Mouse (Mus musculus): ENCODE measurements around the gene Lingo3. TPM values are rescaled to one million over a fixed set of nuclear protein-coding genes. Genes with fewer than 3 reads are reported as not detected.

The Lingo3 gene
- polyA plus RNA-seq, 1 experiment from 2014 or later, result not detected

DNA sequence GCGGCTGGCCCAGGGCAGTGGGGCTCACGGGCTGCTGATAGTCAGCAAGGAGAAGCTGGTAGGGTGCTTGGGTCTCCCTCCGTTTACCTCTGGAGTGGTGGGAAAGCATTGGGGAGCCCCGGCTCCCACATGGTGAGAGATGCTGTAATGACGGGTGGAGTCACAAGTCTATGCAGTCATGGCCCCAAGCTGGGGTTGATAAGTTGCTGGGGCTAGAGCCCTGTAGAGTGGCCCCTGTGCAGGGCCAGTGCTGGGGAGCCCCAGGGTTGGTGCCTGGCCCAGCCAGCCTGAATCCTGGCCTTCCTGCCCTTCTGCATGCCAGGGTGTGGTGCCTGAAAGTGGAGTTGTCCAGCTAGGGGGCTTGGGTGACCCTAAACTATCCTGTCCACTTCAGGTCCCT lies 18.5 kb upstream of the Lingo3 start:
- Histone ChIP-seq H3K9ac (peak overlapping the region; percentile 50; the same call in 1 of the 2 replicates), H3K4me2 (peak overlapping the region; percentile 55)

DNA sequence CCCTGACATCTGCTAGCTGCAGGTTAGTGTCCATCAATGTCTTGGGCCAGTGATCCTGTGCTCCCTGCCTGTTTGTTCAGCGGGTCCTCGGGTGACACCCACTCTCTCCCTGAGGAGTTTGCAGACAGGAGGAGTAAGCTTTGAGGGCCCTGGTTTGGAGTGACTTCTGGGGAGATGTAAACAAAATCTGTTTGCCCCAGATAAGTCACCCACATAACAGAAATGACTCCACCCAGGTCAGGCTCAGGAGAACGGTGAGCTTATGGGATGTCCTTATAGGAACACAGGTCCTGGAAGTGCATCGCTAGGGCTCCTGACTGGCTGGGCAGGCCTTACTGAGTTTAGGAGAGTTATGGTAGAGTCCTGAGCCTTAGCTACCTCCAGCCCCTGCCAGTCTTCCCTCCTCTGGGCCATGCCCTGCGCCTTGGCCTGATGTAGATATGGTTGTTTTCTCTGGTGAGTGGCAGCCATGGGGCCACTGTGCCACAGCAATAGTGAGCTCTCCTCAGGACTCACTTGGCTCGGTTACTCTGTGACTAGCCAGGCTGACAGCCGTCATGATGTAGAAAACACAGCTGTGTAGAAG lies 14.6 kb upstream of the Lingo3 start:
- peak overlapping the region; percentile 96 for H3K4me3 ChIP-seq (replicated peaks)
- H3K27me3 ChIP-seq, result no peaks in the 10 kb centered on the region
- peak; percentile 86 for ATAC-seq (ENCODE audit: insufficient read depth)
- peaks cover 94% of the 10 kb centered on the region for H3K4me1 ChIP-seq (replicated peaks)
- H3K9ac ChIP-seq, result peak overlapping the region; percentile 95
- peaks cover 35% of the 10 kb centered on the region for H3K36me3 ChIP-seq (replicated peaks)
- H3K9me3 ChIP-seq (replicated peaks), result no peaks in the 10 kb centered on the region
- H3K4me2 ChIP-seq, result peak overlapping the region; percentile 93
- 15% methylated on average over 7 of the region's 7 CpGs for WGBS (ENCODE audit: insufficient replicate concordance)
- peak overlapping the region; percentile 99 for H3K27ac ChIP-seq (replicated peaks)

More for the DNA sequence above, 18.5 kb upstream of the Lingo3 start:
- Histone ChIP-seq H3K4me3 (replicated peaks) (peak overlapping the region; percentile 20), H3K4me1 (replicated peaks) (peaks cover 71% of the 10 kb centered on the region), H3K36me3 (replicated peaks) (peaks cover 70% of the 10 kb centered on the region), H3K27me3 (no peaks in the 10 kb centered on the region), H3K27ac (replicated peaks) (peak overlapping the region; percentile 90), H3K9me3 (replicated peaks) (no peaks in the 10 kb centered on the region)
- peak; percentile 19; the same call in 1 of the 2 replicates for ATAC-seq (ENCODE audit: insufficient read depth)
- 65% methylated on average over 5 of the region's 5 CpGs for WGBS (ENCODE audit: insufficient replicate concordance)

DNA sequence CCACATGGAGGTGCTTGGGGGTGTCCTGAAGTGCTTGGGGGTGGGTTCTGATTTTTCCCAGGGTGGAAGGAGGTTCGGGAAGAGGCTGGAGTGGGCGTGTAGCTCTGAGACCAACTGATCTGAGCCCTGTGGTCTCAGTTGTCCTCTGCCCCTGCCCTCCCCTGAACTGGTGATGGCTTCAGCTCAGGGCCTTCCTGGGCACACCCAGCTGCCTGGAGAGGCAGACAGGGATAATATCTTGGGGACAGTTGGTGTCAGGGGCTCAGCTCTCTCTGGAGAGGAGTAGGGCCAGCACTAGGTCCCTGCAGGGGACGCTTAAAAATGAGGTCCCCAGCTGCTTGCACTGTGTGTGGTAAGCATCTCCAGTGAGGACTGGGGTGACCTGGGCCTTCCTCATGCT lies 14.0 kb upstream of the Lingo3 start:
- Histone ChIP-seq H3K4me1 (replicated peaks) (peaks cover 93% of the 10 kb centered on the region), H3K9me3 (replicated peaks) (no peaks in the 10 kb centered on the region), H3K4me2 (peak overlapping the region; percentile 93), H3K27me3 (no peaks in the 10 kb centered on the region), H3K36me3 (replicated peaks) (peaks cover 35% of the 10 kb centered on the region), H3K4me3 (replicated peaks) (peak overlapping the region; percentile 96), H3K9ac (peak overlapping the region; percentile 95), H3K27ac (replicated peaks) (peak overlapping the region; percentile 99)
- WGBS (ENCODE audit: insufficient replicate concordance), result 19% methylated on average over 3 of the region's 3 CpGs
- peak; percentile 80 for ATAC-seq (ENCODE audit: insufficient read depth)

DNA sequence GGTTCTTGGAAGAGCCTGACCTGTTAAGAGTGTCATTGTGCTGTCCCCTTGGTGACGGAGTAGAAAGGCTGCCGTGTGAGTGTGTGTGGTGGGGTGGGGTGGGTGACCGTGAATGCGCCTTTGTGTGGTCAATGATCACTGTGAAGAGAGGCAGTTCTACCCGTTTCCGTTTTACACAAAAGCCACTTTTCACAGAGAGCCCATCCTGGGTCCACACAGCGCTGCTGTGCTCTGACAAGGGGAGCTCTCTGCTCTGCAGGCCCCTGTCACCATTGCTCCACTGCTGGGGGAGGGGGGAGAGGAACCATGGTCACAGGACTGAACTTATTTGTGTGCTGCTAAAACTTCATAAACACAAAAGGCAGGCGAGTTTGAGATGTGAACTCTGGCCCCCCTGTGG lies 13.5 kb upstream of the Lingo3 start:
- H3K4me1 ChIP-seq (replicated peaks), result peaks cover 91% of the 10 kb centered on the region

DNA sequence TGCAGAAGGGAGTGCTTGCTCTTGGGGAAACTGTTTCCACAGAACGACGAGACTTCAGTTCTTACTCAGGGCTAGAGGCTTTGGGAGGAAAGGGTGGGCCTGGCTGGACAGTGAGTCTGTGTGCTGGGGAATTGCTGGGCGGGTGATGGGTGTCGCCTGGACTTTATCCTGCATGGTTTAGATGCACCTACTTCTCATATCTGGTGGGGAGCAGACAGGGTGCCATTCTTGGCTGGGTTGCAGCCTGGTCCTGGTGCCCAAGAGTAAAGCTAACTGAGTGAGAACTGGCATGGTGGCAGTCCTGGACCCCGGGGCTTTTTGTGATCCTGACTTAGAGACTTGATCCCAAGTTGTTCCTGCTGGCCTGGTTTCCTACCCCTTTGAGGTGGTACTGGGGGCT lies 13.1 kb upstream of the Lingo3 start:
- peak overlapping the region; percentile 96 for H3K4me3 ChIP-seq (replicated peaks)
- peaks cover 33% of the 10 kb centered on the region for H3K36me3 ChIP-seq (replicated peaks)
- peak overlapping the region; percentile 99 for H3K27ac ChIP-seq (replicated peaks)
- H3K27me3 ChIP-seq, result no peaks in the 10 kb centered on the region
- peaks cover 91% of the 10 kb centered on the region for H3K4me1 ChIP-seq (replicated peaks)
- H3K4me2 ChIP-seq, result peak overlapping the region; percentile 93
- H3K9me3 ChIP-seq (replicated peaks), result no peaks in the 10 kb centered on the region
- WGBS (ENCODE audit: insufficient replicate concordance), result 31% methylated on average over 5 of the region's 5 CpGs
- H3K9ac ChIP-seq, result peak overlapping the region; percentile 95
- ATAC-seq (ENCODE audit: insufficient read depth), result peak; percentile 32

More for the DNA sequence above, 13.5 kb upstream of the Lingo3 start:
- H3K9ac ChIP-seq, result peak overlapping the region; percentile 95
- no peak for ATAC-seq (ENCODE audit: insufficient read depth)
- peak overlapping the region; percentile 99 for H3K27ac ChIP-seq (replicated peaks)
- H3K9me3 ChIP-seq (replicated peaks), result no peaks in the 10 kb centered on the region
- peak overlapping the region; percentile 93 for H3K4me2 ChIP-seq
- peak overlapping the region; percentile 96 for H3K4me3 ChIP-seq (replicated peaks)
- 28% methylated on average over 8 of the region's 8 CpGs for WGBS (ENCODE audit: insufficient replicate concordance)
- H3K27me3 ChIP-seq, result no peaks in the 10 kb centered on the region
- H3K36me3 ChIP-seq (replicated peaks), result peaks cover 33% of the 10 kb centered on the region

DNA sequence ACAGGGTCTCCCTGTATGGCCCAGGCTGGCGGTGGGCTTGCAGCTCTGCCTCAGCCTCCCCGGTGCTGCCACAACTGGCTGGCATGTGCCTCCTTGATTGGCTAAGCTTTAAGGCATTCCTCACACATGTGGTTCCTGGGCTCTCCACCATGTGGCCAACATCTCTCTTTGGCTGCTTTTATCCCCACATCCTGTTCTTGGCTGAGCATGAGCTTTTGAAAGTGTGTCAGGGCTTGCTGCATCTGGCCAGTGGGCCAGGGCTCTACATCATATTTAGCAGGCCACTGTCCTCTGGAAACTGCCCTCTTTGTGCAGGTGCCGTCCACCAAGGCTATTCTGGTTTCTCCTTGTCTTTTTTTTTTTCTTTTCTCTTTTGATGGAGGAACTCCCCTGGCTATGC lies 12.4 kb upstream of the Lingo3 start:
- Histone ChIP-seq H3K4me2 (peak overlapping the region; percentile 93), H3K27me3 (no peaks in the 10 kb centered on the region), H3K36me3 (replicated peaks) (peaks cover 33% of the 10 kb centered on the region), H3K4me3 (replicated peaks) (peak overlapping the region; percentile 96), H3K9me3 (replicated peaks) (no peaks in the 10 kb centered on the region), H3K27ac (replicated peaks) (peak overlapping the region; percentile 99), H3K4me1 (replicated peaks) (peaks cover 84% of the 10 kb centered on the region), H3K9ac (peak overlapping the region; percentile 95)
- 30% methylated on average over 3 of the region's 3 CpGs for WGBS (ENCODE audit: insufficient replicate concordance)
- no peak for ATAC-seq (ENCODE audit: insufficient read depth)

DNA sequence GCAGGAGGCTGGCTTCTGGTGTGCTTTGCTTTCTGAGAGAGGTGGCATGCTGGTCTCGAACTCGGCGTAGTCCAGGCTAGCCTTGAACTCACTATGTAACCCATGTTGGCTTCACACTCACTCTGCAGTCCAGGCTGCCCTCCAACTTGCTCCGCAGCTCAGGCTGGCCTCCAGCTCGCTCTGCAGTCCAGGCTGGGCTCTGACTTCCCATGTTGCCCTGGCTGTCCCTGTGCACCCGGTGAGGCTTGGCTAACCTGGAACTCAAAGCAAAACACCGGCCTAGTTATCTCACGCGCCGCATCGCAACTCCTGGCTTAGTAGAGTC lies 11.9 kb upstream of the Lingo3 start:
- Histone ChIP-seq H3K27me3 (no peaks in the 10 kb centered on the region), H3K9me3 (replicated peaks) (no peaks in the 10 kb centered on the region), H3K4me2 (peak overlapping the region; percentile 93), H3K36me3 (replicated peaks) (peaks cover 33% of the 10 kb centered on the region), H3K9ac (peak overlapping the region; percentile 95), H3K4me1 (replicated peaks) (peaks cover 82% of the 10 kb centered on the region), H3K27ac (replicated peaks) (peak overlapping the region; percentile 99), H3K4me3 (replicated peaks) (peak overlapping the region; percentile 96)
- no peak for ATAC-seq (ENCODE audit: insufficient read depth)
- 7% methylated on average over 11 of the region's 11 CpGs for WGBS (ENCODE audit: insufficient replicate concordance)

DNA sequence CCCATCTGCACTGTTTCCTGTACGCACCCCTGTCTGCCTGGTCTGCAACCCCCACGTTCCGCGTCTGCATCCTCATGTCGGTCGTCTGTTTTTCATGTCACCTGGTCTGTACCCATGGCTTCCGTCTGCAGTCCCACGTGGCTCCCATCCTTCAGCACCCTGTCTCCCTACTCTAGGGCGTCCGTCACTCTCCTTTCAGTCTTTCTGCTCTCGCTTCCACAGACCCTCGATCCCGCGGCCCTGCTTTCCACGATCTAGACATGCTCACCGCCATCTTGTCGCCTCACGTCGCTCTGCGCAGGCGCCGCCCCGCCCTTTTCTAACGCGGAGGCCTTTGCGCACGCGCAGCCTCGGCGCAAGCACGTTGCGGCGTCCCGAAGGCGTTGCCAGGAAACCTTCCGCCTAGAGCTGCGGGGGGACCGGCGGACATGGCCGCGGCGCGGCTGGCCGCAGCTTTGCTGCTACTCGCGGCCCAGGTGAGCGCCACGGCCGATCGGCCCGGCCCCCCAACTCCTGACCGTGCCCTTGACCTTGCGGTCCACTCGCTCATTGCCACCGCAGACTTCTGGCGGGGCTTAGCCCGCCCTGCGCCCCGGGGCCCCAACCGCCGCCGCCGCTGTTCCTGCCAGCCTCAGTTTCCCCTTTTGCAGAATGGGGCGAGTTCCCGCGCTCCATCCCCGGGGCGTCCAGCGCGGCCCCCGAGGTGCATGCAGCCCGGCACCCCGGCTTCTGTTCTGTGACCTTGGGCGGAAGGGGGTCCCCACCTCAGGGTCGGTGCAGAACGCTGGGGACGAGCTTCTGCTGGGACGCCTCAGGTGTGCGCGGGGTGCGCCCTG lies 11.3 kb upstream of the Lingo3 start, which contains the start of the genes Lsm7 and Sppl2b:
Gene Lsm7, minus strand, starts transcription at position 297 of the 836 bp plus-strand sequence.
Gene Sppl2b, plus strand, starts transcription at position 363 of the 836 bp plus-strand sequence.
- H3K4me1 ChIP-seq (replicated peaks), result peaks cover 80% of the 10 kb centered on the region
- peak within 1 kb of the TSS; percentile 96 for H3K4me3 ChIP-seq (replicated peaks)
- peak; percentile 11 for ATAC-seq (ENCODE audit: insufficient read depth)
- no peaks in the 10 kb centered on the region for H3K27me3 ChIP-seq
- under 1% methylated on average over 81 of the region's 81 CpGs for WGBS (ENCODE audit: insufficient replicate concordance)
- H3K4me2 ChIP-seq, result peak within 1 kb of the TSS; percentile 93
- peak within 1 kb of the TSS; percentile 95 for H3K9ac ChIP-seq
- no peaks in the 10 kb centered on the region for H3K9me3 ChIP-seq (replicated peaks)
- peak within 1 kb of the TSS; percentile 99 for H3K27ac ChIP-seq (replicated peaks)
- H3K36me3 ChIP-seq (replicated peaks), result peaks cover 29% of the 10 kb centered on the region

DNA sequence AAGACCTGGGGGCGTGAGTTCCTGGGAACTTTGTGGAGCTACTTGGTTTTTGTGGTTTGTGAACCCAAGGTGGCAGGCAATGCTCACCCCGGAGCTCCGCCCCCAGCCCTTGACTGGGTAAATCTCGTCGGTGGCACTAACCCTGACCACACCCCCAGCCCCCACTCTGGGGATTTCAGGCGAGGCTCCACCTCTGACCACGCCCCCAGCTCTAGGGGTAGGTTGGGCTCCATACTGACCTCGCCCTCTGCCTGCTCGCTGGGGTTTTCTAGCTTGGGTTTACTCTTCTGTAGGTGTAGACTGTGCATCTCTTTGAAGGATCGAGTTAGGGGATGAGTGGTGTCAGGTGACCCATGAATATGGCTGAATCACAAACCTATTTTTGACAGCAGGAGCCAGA lies 4.7 kb upstream of the Lingo3 start:
- H3K9me3 ChIP-seq (replicated peaks), result no peaks in the 10 kb centered on the region
- peaks cover 43% of the 10 kb centered on the region for H3K4me1 ChIP-seq (replicated peaks)
- H3K27me3 ChIP-seq, result peaks cover 38% of the 10 kb centered on the region
- H3K4me2 ChIP-seq, result peak overlapping the region; percentile 4; the same call in 1 of the 2 replicates
- H3K9ac ChIP-seq, result no peak overlapping the region
- peak; percentile 65 for ATAC-seq (ENCODE audit: insufficient read depth)
- H3K36me3 ChIP-seq (replicated peaks), result peaks cover 26% of the 10 kb centered on the region
- WGBS (ENCODE audit: insufficient replicate concordance), result 3% methylated on average over 10 of the region's 10 CpGs
- no peak overlapping the region for H3K4me3 ChIP-seq (replicated peaks)
- peak overlapping the region; percentile 54; the same call in 1 of the 2 replicates for H3K27ac ChIP-seq (replicated peaks)

DNA sequence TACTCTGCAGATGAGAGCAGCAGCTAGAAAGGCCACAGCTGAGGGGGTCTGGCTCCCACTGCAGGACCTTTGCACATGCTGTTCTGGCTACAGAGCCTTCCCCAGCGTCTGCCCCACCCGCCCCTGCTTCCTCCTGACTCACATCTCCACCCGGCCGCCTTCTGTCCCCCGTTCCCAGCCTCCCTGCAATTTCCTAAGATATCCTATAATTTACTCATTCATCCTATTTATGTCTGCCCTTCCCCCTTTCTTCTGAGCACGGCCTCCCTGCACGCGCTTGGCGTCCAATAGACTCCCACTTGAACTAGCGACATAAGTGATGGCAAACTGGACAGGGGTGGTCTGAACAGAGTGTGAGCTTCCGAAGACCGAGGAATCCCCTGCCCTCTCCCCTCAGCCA lies 1.9 kb upstream of the Lingo3 start:
- Histone ChIP-seq H3K36me3 (replicated peaks) (no peaks in the 10 kb centered on the region), H3K27me3 (peaks cover 66% of the 10 kb centered on the region), H3K9ac (no peak overlapping the region), H3K4me2 (no peak overlapping the region), H3K27ac (replicated peaks) (no peak overlapping the region), H3K4me3 (replicated peaks) (no peak overlapping the region), H3K9me3 (replicated peaks) (no peaks in the 10 kb centered on the region), H3K4me1 (replicated peaks) (peaks cover 26% of the 10 kb centered on the region)
- no peak for ATAC-seq (ENCODE audit: insufficient read depth)
- WGBS (ENCODE audit: insufficient replicate concordance), result 65% methylated on average over 12 of the region's 12 CpGs

DNA sequence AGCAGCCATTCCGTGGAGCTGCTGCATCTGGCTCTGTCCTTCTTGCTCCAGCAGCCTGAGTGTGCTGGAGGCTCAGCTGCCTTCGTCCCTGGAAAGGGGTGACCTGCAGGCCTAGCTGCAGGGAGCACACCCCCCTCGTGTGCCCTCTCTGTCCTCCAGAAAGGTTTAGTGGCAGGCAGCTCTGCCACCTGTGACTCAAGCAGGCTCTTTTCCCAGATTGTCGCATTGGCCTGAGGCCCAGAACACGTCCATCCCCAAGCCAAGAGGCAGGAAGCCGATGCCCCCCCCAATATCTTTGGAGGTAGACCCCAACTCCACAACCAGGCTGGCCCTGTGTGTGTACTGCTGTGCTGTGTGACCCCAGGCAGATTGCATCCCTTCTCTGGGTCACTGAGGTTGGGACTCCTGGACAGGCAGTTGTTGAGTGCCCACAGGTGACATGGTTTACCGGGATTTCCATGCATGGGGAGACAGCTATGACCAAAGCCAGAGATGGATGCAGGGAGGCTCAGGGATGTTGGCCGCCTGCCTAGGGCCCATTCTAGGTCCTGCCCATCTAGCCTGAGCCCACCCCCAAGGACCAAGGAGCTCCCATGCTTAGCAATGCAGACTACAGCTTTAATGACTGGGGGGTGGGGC lies 1.3 kb upstream of the Lingo3 start:
- ATAC-seq (ENCODE audit: insufficient read depth), result no peak
- H3K9ac ChIP-seq, result no peak overlapping the region
- H3K4me3 ChIP-seq (replicated peaks), result no peak overlapping the region
- peaks cover 23% of the 10 kb centered on the region for H3K4me1 ChIP-seq (replicated peaks)
- peaks cover 72% of the 10 kb centered on the region for H3K27me3 ChIP-seq
- H3K9me3 ChIP-seq (replicated peaks), result no peaks in the 10 kb centered on the region
- no peak overlapping the region for H3K4me2 ChIP-seq
- 58% methylated on average over 8 of the region's 8 CpGs for WGBS (ENCODE audit: insufficient replicate concordance)
- no peak overlapping the region for H3K27ac ChIP-seq (replicated peaks)
- H3K36me3 ChIP-seq (replicated peaks), result no peaks in the 10 kb centered on the region

Measured in liver, embryonic 15.5 days (tissue).